ENCODE assay signal across 10 mouse cellular contexts in genomic region chr7:142349308-142349961, GRCm38 (mm10). TPM values are rescaled to one million over a fixed set of nuclear protein-coding genes. Genes with fewer than 3 reads are reported as not detected.
DNase-seq lines count a peak whose midpoint lies in the region; ATAC-seq and TF ChIP-seq lines count a peak whose summit lies in the region.
"Had no signal": no experiment of that assay in that cellular context is flagged by ENCODE, and none has a peak within 500 bp of the region (broad histone marks: within the 10 kb centered on the region; RNA-seq: fewer than 3 reads in every experiment).

No protein-coding gene starts in this region.

- no peaks in the 10 kb centered on the region for H3K4me1 ChIP-seq in lung, embryonic 14.5 days (ENCODE audit: insufficient read depth)
- H3K4me1 ChIP-seq in heart, adult 2 months (ENCODE audit: control insufficient read depth, insufficient read depth, low read length): peaks cover 2% of the 10 kb centered on the region

- no peak for DNase-seq in lung, embryonic 14.5 days
- DNase-seq in lung, postnatal 25 days (ENCODE audit: low spot score): no peak
- peak; percentile 69 to 76 for DNase-seq in frontal cortex, adult 2 months (ENCODE audit: extremely low spot score in 1 of 2, low spot score in 1 of 2)
- peak; percentile 46 to 54 for DNase-seq in left cerebral cortex, postnatal 36 days (ENCODE audit: low spot score in 2 of 2)
- peak; percentile 72 to 78 for DNase-seq in right cerebral cortex, postnatal 10 days (ENCODE audit: low spot score in 2 of 2)
- no peak for DNase-seq in yolk sac, embryonic 10.5 days (ENCODE audit: low spot score)
- DNase-seq in urinary bladder, adult 2 months (ENCODE audit: low spot score): no peak
- no peak for DNase-seq in heart, adult 2 months

- no peak overlapping the region for H3K4me3 ChIP-seq in lung, embryonic 14.5 days (ENCODE audit: low read depth, low read length)
- no peak overlapping the region for H3K4me3 ChIP-seq in heart, adult 2 months

- no peak for TF ChIP-seq CTCF in lung, embryonic 14.5 days (IDR thresholded peaks at IDR 0.05; ENCODE audit: low read depth)
- TF ChIP-seq CTCF in heart, adult 2 months (IDR thresholded peaks at IDR 0.05): no peak

- TF ChIP-seq EP300 in heart, adult 2 months (IDR thresholded peaks at IDR 0.05; ENCODE audit: insufficient read depth, low read depth, low read length): no peak

- H3K27me3 ChIP-seq in lung, embryonic 14.5 days (ENCODE audit: insufficient read depth, low read length): no peaks in the 10 kb centered on the region
- no peaks in the 10 kb centered on the region for H3K27me3 ChIP-seq in heart, adult 2 months (ENCODE audit: control insufficient read depth, insufficient read depth, low read length)
- H3K27me3 ChIP-seq: Patski had no signal

- no peaks in the 10 kb centered on the region for H3K9me3 ChIP-seq in lung, embryonic 14.5 days (ENCODE audit: low read depth, low read length)

- no peak for TF ChIP-seq POLR2A in heart, adult 2 months (IDR thresholded peaks at IDR 0.05; ENCODE audit: insufficient read depth, low read depth, low read length)

- intact Hi-C loops in left cerebral cortex, postnatal 36 days (cut with DNase I): no loop called here
- intact Hi-C loops in heart, adult 2 months (cut with DNase I): no loop called here

- H3K4me2 ChIP-seq in lung, embryonic 14.5 days: no peak overlapping the region

- no peaks in the 10 kb centered on the region for H3K36me3 ChIP-seq in lung, embryonic 14.5 days (ENCODE audit: insufficient read depth)
- no peaks in the 10 kb centered on the region for H3K36me3 ChIP-seq in heart, adult 2 months (ENCODE audit: control insufficient read depth, insufficient read depth, low read length)

- 28% methylated on average over 9 of the region's 9 CpGs for WGBS in lung, embryonic 14.5 days
- WGBS in heart, adult 2 months: 53% methylated on average over 9 of the region's 9 CpGs

- H3K9ac ChIP-seq in lung, embryonic 14.5 days: no peak overlapping the region
- no peak overlapping the region for H3K9ac ChIP-seq in heart, adult 2 months (ENCODE audit: low read depth, low read length)

- H3K79me2 ChIP-seq in heart, adult 2 months (replicated peaks; ENCODE audit: control insufficient read depth, insufficient read depth, low read length): no peaks in the 10 kb centered on the region

- no peak overlapping the region for H3K27ac ChIP-seq in lung, embryonic 14.5 days (ENCODE audit: low read depth)
- H3K27ac ChIP-seq in heart, adult 2 months: no peak overlapping the region

- ATAC-seq in lung, embryonic 14.5 days (ENCODE audit: insufficient read depth): peak; percentile 38; the same call in 1 of the 2 replicates
- ATAC-seq: Patski had no signal

RNA-seq across cellular contexts. Expression of gene Ifitm10, which starts 24.1 kb away (rescaled TPM):
- 3.4 and 4.0 TPM in 2 replicates for polyA plus RNA-seq in lung, embryonic 14.5 days (2014; fragmentation: Nextera tagmentation; extraction: Ambion mirVana)
- 36.7 and 45.5 TPM in 2 replicates for polyA plus RNA-seq in frontal cortex, adult 2 months (2012; rRNA removed)
- 10 to 100 TPM; 30.8 to 33.4 TPM for total RNA-seq in left cerebral cortex, postnatal 36 days (2021)
- polyA plus RNA-seq in urinary bladder, adult 2 months (2012; rRNA removed): 35.2 and 36.2 TPM in 2 replicates
- total RNA-seq in heart, adult 2 months (2021): 1 to 10 TPM; 2.2 to 3.6 TPM
- 4.9 and 6.4 TPM in 2 replicates for polyA plus RNA-seq in heart, adult 2 months (2012; rRNA removed)

RNA-seq across cellular contexts. Expression of gene Gm49369, which starts 33.0 kb away (rescaled TPM):
- 3.0 TPM in 1 of 2 replicates, not detected in the other for polyA plus RNA-seq in lung, embryonic 14.5 days (2014; fragmentation: Nextera tagmentation; extraction: Ambion mirVana)
- polyA plus RNA-seq in frontal cortex, adult 2 months (2012; rRNA removed): 0.17 and 0.40 TPM in 2 replicates
- 1 to 10 TPM in 1 of 2 experiments, not detected in 1; 4.6 TPM for total RNA-seq in left cerebral cortex, postnatal 36 days (2021)
- polyA plus RNA-seq in urinary bladder, adult 2 months (2012; rRNA removed): 2.0 and 2.2 TPM in 2 replicates
- total RNA-seq in heart, adult 2 months (2021): 1 to 10 TPM; 3.5 to 4.9 TPM
- polyA plus RNA-seq in heart, adult 2 months (2012; rRNA removed): 0.23 TPM in 1 of 2 replicates, not detected in the other

RNA-seq across cellular contexts. Expression of gene Ctsd, which starts 38.4 kb away (rescaled TPM):
- polyA plus RNA-seq in lung, embryonic 14.5 days (2014; fragmentation: Nextera tagmentation; extraction: Ambion mirVana): 239 and 240 TPM in 2 replicates
- 383 and 391 TPM in 2 replicates for polyA plus RNA-seq in frontal cortex, adult 2 months (2012; rRNA removed)
- total RNA-seq in left cerebral cortex, postnatal 36 days (2021): 100 to 1,000 TPM; 297 to 348 TPM
- 836 and 938 TPM in 2 replicates for polyA plus RNA-seq in urinary bladder, adult 2 months (2012; rRNA removed)
- total RNA-seq in heart, adult 2 months (2021): 100 to 1,000 TPM; 883 to 991 TPM
- polyA plus RNA-seq in heart, adult 2 months (2012; rRNA removed): 1,120 and 1,462 TPM in 2 replicates

RNA-seq across cellular contexts. Expression of gene Krtap5-4, which starts 46.1 kb away (rescaled TPM):
- not detected in 2 replicates for polyA plus RNA-seq in lung, embryonic 14.5 days (2014; fragmentation: Nextera tagmentation; extraction: Ambion mirVana)
- polyA plus RNA-seq in frontal cortex, adult 2 months (2012; rRNA removed): not detected in 2 replicates
- not detected for total RNA-seq in left cerebral cortex, postnatal 36 days (2021)
- not detected in 2 replicates for polyA plus RNA-seq in urinary bladder, adult 2 months (2012; rRNA removed)
- not detected for total RNA-seq in heart, adult 2 months (2021)
- not detected in 2 replicates for polyA plus RNA-seq in heart, adult 2 months (2012; rRNA removed)
- total RNA-seq: gastrocnemius, adult 8-10 months had no signal
- polyA plus RNA-seq: Patski had no signal

RNA-seq across cellular contexts. Expression of gene Krtap5-1, which starts 52.5 kb away (rescaled TPM):
- not detected in 2 replicates for polyA plus RNA-seq in lung, embryonic 14.5 days (2014; fragmentation: Nextera tagmentation; extraction: Ambion mirVana)
- polyA plus RNA-seq in frontal cortex, adult 2 months (2012; rRNA removed): 0.21 TPM in 1 of 2 replicates, not detected in the other
- total RNA-seq in left cerebral cortex, postnatal 36 days (2021): not detected
- not detected in 2 replicates for polyA plus RNA-seq in urinary bladder, adult 2 months (2012; rRNA removed)
- total RNA-seq in heart, adult 2 months (2021): not detected
- not detected in 2 replicates for polyA plus RNA-seq in heart, adult 2 months (2012; rRNA removed)
- total RNA-seq: gastrocnemius, adult 8-10 months had no signal
- polyA plus RNA-seq: Patski had no signal

Comparison
In these comparisons a context has a peak if more than half of its experiments do, and no peak if none do; other contexts are left out.
1. DNase-seq: peak in frontal cortex, adult 2 months (2 of 2), left cerebral cortex, postnatal 36 days (2 of 2) and right cerebral cortex, postnatal 10 days (2 of 2); none in lung, embryonic 14.5 days (single experiment), lung, postnatal 25 days (single experiment), yolk sac, embryonic 10.5 days (single experiment), urinary bladder, adult 2 months (single experiment) and heart, adult 2 months (0 of 2).